Mouse (Mus musculus): ENCODE results near the gene Spsb4. TPM values are rescaled to one million over a fixed set of nuclear protein-coding genes. Genes with fewer than 3 reads are reported as not detected.

Gene Spsb4
- total and polyA plus RNA-seq, 2 experiments from 2014 or later = 31.8 to 36.4 TPM

GRCm38 (mm10) chr9:97022371-97022770, 3.7 kb upstream of the Spsb4 start:
- WGBS = 85% methylated on average over 5 of the region's 5 CpGs
- H3K9ac ChIP-seq (replicated peaks; ENCODE audit: low read depth, low read length) = no peak overlapping the region
- DNase-seq (ENCODE audit: low spot score) (no peak), ATAC-seq (ENCODE audit: insufficient read depth, low read depth) (no peak)
- H3K4me1 ChIP-seq (ENCODE audit: control insufficient read depth, insufficient read depth) = peaks cover 3% of the 10 kb centered on the region; the same call in 1 of the 2 replicates
- H3K36me3 ChIP-seq (replicated peaks; ENCODE audit: control insufficient read depth, insufficient read depth, low read length) = no peaks in the 10 kb centered on the region
- H3K27me3 ChIP-seq (ENCODE audit: control insufficient read depth, insufficient read depth, low read length) = peaks cover 9% of the 10 kb centered on the region; the same call in 1 of the 2 replicates
- no peak overlapping the region for H3K4me3 ChIP-seq (ENCODE audit: low read depth, low read length)
- no peak overlapping the region for H3K27ac ChIP-seq (ENCODE audit: low read depth)
- TF ChIP-seq CTCF (IDR thresholded peaks at IDR 0.05; ENCODE audit: low read depth) (no peak), EP300 (IDR thresholded peaks at IDR 0.05; ENCODE audit: low read depth) (no peak)
- H3K9me3 ChIP-seq (replicated peaks; ENCODE audit: control insufficient read depth, low read length) = 0 out of 2 replicates have a peak, but pooled peaks cover 4% of the 10 kb centered on the region
- H3K4me2 ChIP-seq (ENCODE audit: low read depth, low read length) = no peak overlapping the region

DNA sequence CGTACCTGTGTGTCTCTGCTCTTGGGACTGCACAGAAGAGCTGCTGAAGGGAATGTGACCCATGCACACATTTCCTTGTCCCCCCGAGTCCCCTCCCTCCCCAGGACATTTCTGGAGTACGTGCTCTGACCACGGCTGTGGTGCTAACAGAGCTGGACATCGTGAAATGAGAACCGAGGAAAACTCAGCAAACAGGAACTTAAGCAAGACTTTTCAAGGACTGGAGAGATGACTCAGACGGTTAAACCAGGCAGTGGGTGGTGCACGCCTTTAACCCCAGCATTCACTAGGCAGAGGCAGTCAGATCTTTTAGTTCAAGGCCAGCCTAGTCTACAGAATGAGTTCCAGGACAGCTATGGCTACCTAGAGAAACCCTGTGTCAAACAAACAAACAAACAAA, 1.5 kb upstream of the Spsb4 start:
- Histone ChIP-seq H3K9ac (replicated peaks; ENCODE audit: low read depth, low read length) (no peak overlapping the region), H3K27me3 (ENCODE audit: control insufficient read depth, insufficient read depth, low read length) (peaks cover 9% of the 10 kb centered on the region; the same call in 1 of the 2 replicates), H3K4me2 (ENCODE audit: low read depth, low read length) (no peak overlapping the region), H3K4me1 (ENCODE audit: control insufficient read depth, insufficient read depth) (peaks cover 13% of the 10 kb centered on the region), H3K9me3 (replicated peaks; ENCODE audit: control insufficient read depth, low read length) (no peaks in the 10 kb centered on the region), H3K36me3 (replicated peaks; ENCODE audit: control insufficient read depth, insufficient read depth, low read length) (no peaks in the 10 kb centered on the region), H3K27ac (ENCODE audit: low read depth) (no peak overlapping the region), H3K4me3 (ENCODE audit: low read depth, low read length) (no peak overlapping the region)
- 65% methylated on average over 8 of the region's 8 CpGs for WGBS
- ATAC-seq (ENCODE audit: insufficient read depth, low read depth) = no peak
- no peak for DNase-seq (ENCODE audit: low spot score)
- no peak for TF ChIP-seq EP300 (IDR thresholded peaks at IDR 0.05; ENCODE audit: low read depth)
- no peak for TF ChIP-seq CTCF (IDR thresholded peaks at IDR 0.05; ENCODE audit: low read depth)

DNA sequence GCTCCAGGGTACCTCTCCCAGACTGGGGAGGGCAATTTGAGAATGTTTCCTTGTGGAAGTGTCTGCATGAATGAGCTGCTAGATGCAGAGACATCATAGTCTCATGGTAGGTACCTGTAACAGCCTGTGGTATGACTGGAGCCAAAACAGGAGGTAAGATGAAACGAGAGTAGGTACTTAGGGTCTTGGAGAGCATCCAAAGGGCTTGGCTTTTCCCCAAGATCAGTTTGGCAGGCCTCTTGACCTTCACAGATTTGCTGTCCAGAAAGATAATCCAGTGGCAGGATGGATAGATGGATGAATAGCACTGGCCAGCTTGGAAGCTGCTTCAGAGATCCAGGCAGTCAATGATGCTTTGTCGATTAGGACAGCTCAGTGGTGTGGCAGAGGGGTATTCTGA, 1.0 kb upstream of the Spsb4 start:
- no peak for DNase-seq (ENCODE audit: low spot score)
- H3K27ac ChIP-seq (ENCODE audit: low read depth) = no peak overlapping the region
- ATAC-seq (ENCODE audit: insufficient read depth, low read depth) = no peak
- H3K27me3 ChIP-seq (ENCODE audit: control insufficient read depth, insufficient read depth, low read length) = peaks cover 9% of the 10 kb centered on the region; the same call in 1 of the 2 replicates
- no peak overlapping the region for H3K9ac ChIP-seq (replicated peaks; ENCODE audit: low read depth, low read length)
- TF ChIP-seq CTCF (IDR thresholded peaks at IDR 0.05; ENCODE audit: low read depth) (no peak), EP300 (IDR thresholded peaks at IDR 0.05; ENCODE audit: low read depth) (no peak)
- H3K4me2 ChIP-seq (ENCODE audit: low read depth, low read length) = no peak overlapping the region
- H3K36me3 ChIP-seq (replicated peaks; ENCODE audit: control insufficient read depth, insufficient read depth, low read length) = no peaks in the 10 kb centered on the region
- H3K4me1 ChIP-seq (ENCODE audit: control insufficient read depth, insufficient read depth) = peaks cover 13% of the 10 kb centered on the region
- 28% methylated on average over 2 of the region's 2 CpGs for WGBS
- no peaks in the 10 kb centered on the region for H3K9me3 ChIP-seq (replicated peaks; ENCODE audit: control insufficient read depth, low read length)
- H3K4me3 ChIP-seq (ENCODE audit: low read depth, low read length) = no peak overlapping the region

GRCm38 (mm10) chr9:97019231-97019630, 588 bp upstream of the Spsb4 start:
- H3K4me1 ChIP-seq (ENCODE audit: control insufficient read depth, insufficient read depth) = peaks cover 13% of the 10 kb centered on the region
- no peaks in the 10 kb centered on the region for H3K36me3 ChIP-seq (replicated peaks; ENCODE audit: control insufficient read depth, insufficient read depth, low read length)
- 5% methylated on average over 11 of the region's 11 CpGs for WGBS
- H3K4me2 ChIP-seq (ENCODE audit: low read depth, low read length) = peak overlapping the region; percentile 87
- H3K9ac ChIP-seq (replicated peaks; ENCODE audit: low read depth, low read length) = peak overlapping the region; percentile 73; the same call in 1 of the 2 replicates
- DNase-seq (ENCODE audit: low spot score) (no peak), ATAC-seq (ENCODE audit: insufficient read depth, low read depth) (no peak)
- H3K27me3 ChIP-seq (ENCODE audit: control insufficient read depth, insufficient read depth, low read length) = peaks cover 9% of the 10 kb centered on the region; the same call in 1 of the 2 replicates
- H3K4me3 ChIP-seq (ENCODE audit: low read depth, low read length) = peak overlapping the region; percentile 69
- H3K27ac ChIP-seq (ENCODE audit: low read depth) = peak overlapping the region; percentile 91; the same call in 1 of the 2 replicates
- no peaks in the 10 kb centered on the region for H3K9me3 ChIP-seq (replicated peaks; ENCODE audit: control insufficient read depth, low read length)
- no peak; the same call in 1 of the 2 replicates for TF ChIP-seq EP300 (IDR thresholded peaks at IDR 0.05; ENCODE audit: low read depth)
- TF ChIP-seq CTCF (IDR thresholded peaks at IDR 0.05; ENCODE audit: low read depth) = no peak

GRCm38 (mm10) chr9:97017811-97018641, 617 bp downstream of the Spsb4 start:
- no peaks in the 10 kb centered on the region for H3K9me3 ChIP-seq (replicated peaks; ENCODE audit: control insufficient read depth, low read length)
- peak overlapping the region; percentile 73 for H3K9ac ChIP-seq (replicated peaks; ENCODE audit: low read depth, low read length)
- H3K4me2 ChIP-seq (ENCODE audit: low read depth, low read length) = peak overlapping the region; percentile 87
- H3K27me3 ChIP-seq (ENCODE audit: control insufficient read depth, insufficient read depth, low read length) = peaks cover 9% of the 10 kb centered on the region; the same call in 1 of the 2 replicates
- WGBS = under 1% methylated on average over 60 of the region's 62 CpGs
- H3K36me3 ChIP-seq (replicated peaks; ENCODE audit: control insufficient read depth, insufficient read depth, low read length) = no peaks in the 10 kb centered on the region
- H3K4me3 ChIP-seq (ENCODE audit: low read depth, low read length) = peak overlapping the region; percentile 69
- peaks cover 19% of the 10 kb centered on the region for H3K4me1 ChIP-seq (ENCODE audit: control insufficient read depth, insufficient read depth)
- peak; percentile 74 for ATAC-seq (ENCODE audit: insufficient read depth, low read depth)
- no peak for TF ChIP-seq EP300 (IDR thresholded peaks at IDR 0.05; ENCODE audit: low read depth)
- TF ChIP-seq CTCF (IDR thresholded peaks at IDR 0.05; ENCODE audit: low read depth) = peak; percentile 32
- peak overlapping the region; percentile 91 for H3K27ac ChIP-seq (ENCODE audit: low read depth)
- DNase-seq (ENCODE audit: low spot score) = peak; percentile 75

Data from heart, postnatal 0 days (tissue).